Mouse (Mus musculus) liver, embryonic 14.5 days (tissue): ENCODE measurements at regions not wholly inside any gene's neighbourhood (a gene's known extent, or its start where the extent isn't known, plus 50 kb on each side); places are given as distances from the start of the nearest gene placed in this dataset.

Experiments used
- ATAC-seq: fragments of 200-750 bp; cut with Nextera tagmentation; 2 replicates; pipeline ENCODE4 v1.8.0; 2017; ENCODE audit warnings: moderate number of reproducible peaks, mild to moderate bottlenecking, moderate library complexity; ENCODE audit not compliant: insufficient read depth
- DNase-seq, 3 experiments: peaks; one replicate each; pipeline ENCODE4 v3.0.0-alpha.2; 2012 to 2013; ENCODE audit warnings: low read depth in 3 of 3, low spot score in 3 of 3
- H3K27ac ChIP-seq: fragments of 300-500 bp; sonication (generic); 2 replicates; pipeline ENCODE4 v1.5.1; 2014; ENCODE audit warnings: moderate library complexity, mild to moderate bottlenecking, control low read depth, inconsistent platforms
- H3K27me3 ChIP-seq: fragments of 300-500 bp; sonication (generic); 2 replicates; pipeline ENCODE4 v1.6.1; 2014; ENCODE audit warnings: mild to moderate bottlenecking, low read length, moderate library complexity; ENCODE audit not compliant: control insufficient read depth, insufficient read depth
- H3K36me3 ChIP-seq: fragments of 300-500 bp; sonication (generic); replicated peaks from 2 replicates; pipeline ENCODE4 v1.6.1; 2014; ENCODE audit warnings: low read depth; ENCODE audit not compliant: control insufficient read depth, insufficient read depth
- H3K4me1 ChIP-seq, 2 experiments: fragments of 200-500 bp in 1 of 2; fragments of 300-500 bp in 1 of 2; sonication (generic) in 1 of 2; replicated peaks; 2 replicates each; pipeline ENCODE4 v1.6.1; 2012 to 2014; ENCODE audit warnings: antibody characterized with exemption in 1 of 2, inconsistent platforms in 1 of 2, low read length in 1 of 2; ENCODE audit not compliant: control insufficient read depth in 2 of 2, insufficient read depth in 2 of 2
- H3K4me2 ChIP-seq: fragments of 300-500 bp; sonication (generic); 2 replicates; pipeline ENCODE4 v1.6.1; 2014; ENCODE audit warnings: low read depth, mild to moderate bottlenecking, control low read depth, moderate library complexity
- H3K4me3 ChIP-seq, 2 experiments: fragments of 200-500 bp in 1 of 2; fragments of 300-500 bp in 1 of 2; sonication (generic) in 1 of 2; 2 replicates each; pipeline ENCODE4 v1.5.1; 2012 to 2014; ENCODE audit warnings: low read depth in 2 of 2, low read length in 2 of 2, mild to moderate bottlenecking in 2 of 2, control low read depth in 1 of 2, inconsistent platforms in 1 of 2, moderate library complexity in 1 of 2; ENCODE audit not compliant: insufficient read depth in 1 of 2
- H3K9ac ChIP-seq: fragments of 300-500 bp; sonication (generic); replicated peaks from 2 replicates; pipeline ENCODE4 v1.6.1; 2014; ENCODE audit warnings: mild to moderate bottlenecking, control low read depth, moderate library complexity
- H3K9me3 ChIP-seq: fragments of 300-500 bp; sonication (generic); 2 replicates; pipeline ENCODE4 v1.6.1; 2016; ENCODE audit warnings: low read length, mixed read lengths; ENCODE audit not compliant: control insufficient read depth
- CTCF ChIP-seq: IDR thresholded peaks from 2 replicates; pipeline ENCODE4 v1.5.1; 2016; ENCODE audit warnings: antibody characterized with exemption, low read depth, control low read depth
- EP300 ChIP-seq: IDR thresholded peaks from 2 replicates; pipeline ENCODE4 v1.6.1; 2016; ENCODE audit warnings: antibody characterized with exemption, low read depth
- WGBS: fragments of 180-500 bp; shearing (Covaris S2); extraction: QIAGEN DNeasy Blood & Tissue Kit; methylation state at CpG from one replicate; pipeline ENCODE4 v1.1.7; 2014; ENCODE audit not compliant: insufficient replicate concordance; 5-methylcytosine and 5-hydroxymethylcytosine counted together

DNA sequence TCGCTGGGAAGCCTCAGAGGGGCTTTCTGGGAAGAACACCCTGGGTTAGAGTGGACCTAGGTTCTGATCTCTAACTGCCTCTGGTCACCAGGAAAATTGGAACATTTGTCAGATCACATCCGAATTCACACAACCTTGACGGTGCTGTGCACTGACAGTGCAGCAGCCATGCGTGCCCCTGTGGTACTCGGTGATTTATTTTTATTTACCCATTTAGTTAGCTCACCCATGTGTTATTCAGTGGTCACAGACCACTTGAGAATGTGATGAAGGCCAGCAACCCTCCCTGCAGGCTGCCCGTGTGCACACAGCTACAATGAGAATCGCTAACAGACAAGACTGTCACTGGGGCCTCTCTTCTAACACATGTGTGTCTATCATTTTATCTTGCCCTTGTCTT is 303.8 kb upstream of the Rnf32 start:
- H3K4me2 ChIP-seq, result no peak overlapping the region
- H3K9ac ChIP-seq, result no peak overlapping the region
- TF ChIP-seq EP300, result no peak
- no peak for TF ChIP-seq CTCF
- ATAC-seq (no peak), DNase-seq (no peak)
- H3K27me3 ChIP-seq, result no peaks in the 10 kb centered on the region
- H3K9me3 ChIP-seq, result no peaks in the 10 kb centered on the region
- H3K4me3 ChIP-seq, result no peak overlapping the region
- 66% methylated on average over 7 of the region's 7 CpGs for WGBS
- no peak overlapping the region for H3K27ac ChIP-seq
- no peaks in the 10 kb centered on the region for H3K36me3 ChIP-seq
- H3K4me1 ChIP-seq, result no peaks in the 10 kb centered on the region

GRCm38 (mm10) chr5:28884746-28885365 is 310.9 kb upstream of the Rnf32 start:
- 55% methylated on average over 5 of the region's 5 CpGs for WGBS
- DNase-seq (no peak), ATAC-seq (no peak)
- Histone ChIP-seq H3K9me3 (no peaks in the 10 kb centered on the region), H3K9ac (no peak overlapping the region), H3K4me3 (no peak overlapping the region), H3K27me3 (no peaks in the 10 kb centered on the region), H3K4me1 (no peaks in the 10 kb centered on the region), H3K4me2 (no peak overlapping the region), H3K36me3 (no peaks in the 10 kb centered on the region), H3K27ac (no peak overlapping the region)
- TF ChIP-seq CTCF, result no peak
- TF ChIP-seq EP300, result no peak

DNA sequence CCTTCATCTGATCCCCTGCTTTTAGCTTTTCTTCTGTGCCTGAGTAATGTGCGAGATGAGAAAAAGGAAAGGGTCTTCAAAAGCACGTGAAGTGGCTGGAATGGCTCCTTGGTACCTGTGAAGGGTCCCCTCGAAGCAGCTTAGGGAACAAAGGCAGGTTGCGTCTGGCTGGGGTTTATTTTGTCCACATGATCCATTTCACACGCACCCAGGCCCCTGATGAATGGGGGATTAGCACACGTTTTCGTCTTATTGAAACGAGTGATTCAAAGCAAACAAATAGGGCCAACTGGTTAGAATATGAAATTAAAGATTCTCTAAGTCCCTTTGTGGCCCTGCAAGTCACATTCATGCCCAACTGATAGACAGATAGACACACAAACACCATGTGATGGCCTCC is 319.6 kb upstream of the Rnf32 start:
- no peaks in the 10 kb centered on the region for H3K36me3 ChIP-seq
- H3K4me2 ChIP-seq, result no peak overlapping the region
- no peak overlapping the region for H3K27ac ChIP-seq
- no peak for DNase-seq
- no peaks in the 10 kb centered on the region for H3K27me3 ChIP-seq
- H3K4me3 ChIP-seq, result no peak overlapping the region
- ATAC-seq, result no peak
- no peak overlapping the region for H3K9ac ChIP-seq
- WGBS, result 64% methylated on average over 8 of the region's 8 CpGs
- no peak for TF ChIP-seq EP300
- no peak for TF ChIP-seq CTCF
- H3K9me3 ChIP-seq, result no peaks in the 10 kb centered on the region
- H3K4me1 ChIP-seq, result no peaks in the 10 kb centered on the region

- 63% methylated on average over 3 of the region's 3 CpGs for WGBS
- no peak for TF ChIP-seq EP300
- TF ChIP-seq CTCF, result no peak
- Histone ChIP-seq H3K4me1 (no peaks in the 10 kb centered on the region), H3K27me3 (no peaks in the 10 kb centered on the region), H3K4me3 (no peak overlapping the region), H3K9ac (no peak overlapping the region), H3K36me3 (no peaks in the 10 kb centered on the region), H3K4me2 (no peak overlapping the region), H3K27ac (no peak overlapping the region), H3K9me3 (no peaks in the 10 kb centered on the region)
- DNase-seq (no peak), ATAC-seq (no peak)
These were observed 322.1 kb upstream of the Rnf32 start for GRCm38 (mm10) chr5:28873600-28874265.

DNA sequence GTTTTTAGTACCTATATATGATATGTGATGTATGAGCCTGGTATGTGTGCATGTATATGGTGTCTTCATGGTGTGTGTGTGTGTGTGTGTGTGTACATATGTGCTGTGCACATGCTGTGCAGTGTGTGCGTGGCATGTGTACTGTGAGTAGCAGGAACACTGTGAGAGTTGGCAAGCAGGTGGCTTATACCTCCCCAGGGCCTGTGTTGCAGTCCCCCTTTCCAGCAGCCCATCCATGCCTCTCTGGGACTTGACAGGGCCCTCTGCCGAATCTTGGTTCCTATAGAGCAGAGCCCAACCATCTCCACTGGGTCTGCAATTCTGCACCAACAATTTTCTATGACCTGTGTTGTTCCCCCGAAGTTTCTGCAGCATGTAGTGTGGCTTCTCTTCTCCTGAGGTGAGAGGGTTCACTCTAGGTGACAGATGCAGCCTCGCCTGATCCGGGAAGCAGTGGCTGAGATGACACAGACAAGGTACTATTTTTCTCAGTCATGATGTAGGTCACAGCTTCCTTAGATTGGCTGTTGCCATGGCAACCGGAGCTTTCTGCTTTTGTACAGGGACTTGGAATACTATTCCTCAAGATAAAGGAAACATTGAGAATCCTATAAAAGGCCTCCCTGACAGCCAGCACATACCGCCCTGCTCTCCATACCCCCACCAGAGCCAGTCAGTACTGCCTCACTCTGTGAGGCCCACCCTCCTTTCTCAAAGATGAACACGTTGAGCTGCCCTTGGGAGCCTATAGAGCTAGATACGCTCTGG is 336.0 kb upstream of the Rnf32 start:
- Histone ChIP-seq H3K4me2 (no peak overlapping the region), H3K4me3 (no peak overlapping the region), H3K27ac (no peak overlapping the region), H3K9ac (no peak overlapping the region), H3K27me3 (no peaks in the 10 kb centered on the region), H3K4me1 (no peaks in the 10 kb centered on the region), H3K36me3 (no peaks in the 10 kb centered on the region), H3K9me3 (no peaks in the 10 kb centered on the region)
- no peak for DNase-seq
- ATAC-seq, result no peak
- 53% methylated on average over 9 of the region's 9 CpGs for WGBS
- no peak for TF ChIP-seq EP300
- TF ChIP-seq CTCF, result no peak
